Mouse (Mus musculus) G1E (cell line): ENCODE measurements around the gene Thada. TPM values are rescaled to one million over a fixed set of nuclear protein-coding genes. Genes with fewer than 3 reads are reported as not detected.
A peak's percentile ranks its signal among the peaks of the same experiment; 100 is the strongest.

Experiments
- ATAC-seq: 2 replicates; pipeline ENCODE4 v1.8.0; 2016; ENCODE audit warnings: mild to moderate bottlenecking; ENCODE audit not compliant: insufficient number of reproducible peaks, poor library complexity, low FRiP score, severe bottlenecking; ENCODE audit errors: extremely low read depth
- DNase-seq: peaks from one replicate; pipeline ENCODE4 v3.0.0; 2012; ENCODE audit warnings: low spot score
- H3K27me3 ChIP-seq: 2 replicates; pipeline ENCODE4 v1.6.1; 2012; ENCODE audit warnings: mild to moderate bottlenecking, low read length, inconsistent platforms; ENCODE audit not compliant: insufficient read depth
- H3K36me3 ChIP-seq: replicated peaks from 2 replicates; pipeline ENCODE3; 2012; ENCODE audit warnings: mild to moderate bottlenecking, inconsistent platforms
- H3K4me1 ChIP-seq: 2 replicates; pipeline ENCODE4 v1.6.1; 2012; ENCODE audit warnings: low read depth, low read length, inconsistent platforms, mixed read lengths; ENCODE audit not compliant: insufficient read depth
- H3K4me3 ChIP-seq: 2 replicates; pipeline ENCODE4 v1.5.1; 2012; ENCODE audit warnings: low read depth, mild to moderate bottlenecking, inconsistent platforms, low read length, moderate library complexity, mixed read lengths
- H3K9me3 ChIP-seq: replicated peaks from 2 replicates; pipeline ENCODE4 v1.6.1; 2012; ENCODE audit warnings: inconsistent platforms
- CTCF ChIP-seq: IDR thresholded peaks from 2 replicates; pipeline ENCODE4 v1.5.1; 2012; ENCODE audit warnings: low read depth, low read length, inconsistent platforms, mixed read lengths
- GATA1 ChIP-seq: IDR thresholded peaks from 2 replicates; pipeline ENCODE4 v1.6.1; 2012; ENCODE audit warnings: borderline replicate concordance, low read length, inconsistent platforms, mixed read lengths
- GATA2 ChIP-seq: IDR thresholded peaks from 2 replicates; pipeline ENCODE4 v1.6.1; 2012; ENCODE audit warnings: low read depth, low read length, inconsistent platforms, borderline replicate concordance
- POLR2AphosphoS5 ChIP-seq: IDR thresholded peaks from 2 replicates; pipeline ENCODE4 v1.6.1; 2012; ENCODE audit warnings: low read depth, low read length, inconsistent platforms; ENCODE audit not compliant: insufficient replicate concordance
- TAL1 ChIP-seq: conservative IDR thresholded peaks from 2 replicates; pipeline ENCODE4 v1.6.1; 2012; ENCODE audit warnings: low read depth, low read length, inconsistent platforms, mixed read lengths
- polyA plus RNA-seq: library from polyadenylated mRNA; stranded (reverse); fragments of >175 nt; gene quantifications from 2 replicates; pipeline ENCODE4 v1.2.3, GENCODE M21; 2012
- total RNA-seq, 2 experiments: library from RNA; stranded (forward) in 1 of 2; stranded (reverse) in 1 of 2; fragments of 200-1000 nt in 1 of 2; fragments of >200 nt in 1 of 2; fragmentation: Nextera tagmentation in 1 of 2; gene quantifications; 2 replicates each; pipeline ENCODE4 v1.2.3; 2014 to 2017

The Thada gene
- total and polyA plus RNA-seq, 3 experiments: 2.8 to 55.2 (median 28.1) TPM

- peaks cover 90% of the 10 kb centered on the region for H3K4me1 ChIP-seq
- peak; percentile 15; the same call in 1 of the 2 replicates for ATAC-seq
- TF ChIP-seq POLR2AphosphoS5 (no peak), GATA2 (no peak), CTCF (no peak), GATA1 (no peak), TAL1 (no peak)
These were observed 325.0 kb downstream of the Thada start for GRCm38 (mm10) chr17:84140822-84141507.

More at GRCm38 (mm10) chr17:84140822-84141507, 325.0 kb downstream of the Thada start:
- DNase-seq: no peak
- no peaks in the 10 kb centered on the region for H3K27me3 ChIP-seq
- H3K4me3 ChIP-seq: no peak overlapping the region
- H3K9me3 ChIP-seq: no peaks in the 10 kb centered on the region
- no peaks in the 10 kb centered on the region for H3K36me3 ChIP-seq

Other genes with a start within 250 kb of the Thada start
- gene Plekhh2, start 45.7 kb upstream of the Thada start, total RNA-seq (2014; fragmentation: Nextera tagmentation): not detected in 2 replicates
- 0.06 and 0.49 TPM in 2 replicates for gene Plekhh2, start 45.7 kb upstream of the Thada start, total RNA-seq (2017)
- gene Plekhh2, start 45.7 kb upstream of the Thada start, polyA plus RNA-seq: 0.01 TPM in 1 of 2 replicates, not detected in the other
- gene Dync2li1, start 160.3 kb upstream of the Thada start, total RNA-seq (2014; fragmentation: Nextera tagmentation): not detected in 2 replicates
- gene Dync2li1, start 160.3 kb upstream of the Thada start, total RNA-seq (2017): not detected in 2 replicates
- not detected in 2 replicates for gene Dync2li1, start 160.3 kb upstream of the Thada start, polyA plus RNA-seq
- not detected in 2 replicates for gene Abcg8, start 210.1 kb upstream of the Thada start, total RNA-seq (2014; fragmentation: Nextera tagmentation)
- gene Abcg8, start 210.1 kb upstream of the Thada start, total RNA-seq (2017): 0.05 and 0.12 TPM in 2 replicates
- gene Abcg8, start 210.1 kb upstream of the Thada start, polyA plus RNA-seq: not detected in 2 replicates
- not detected in 2 replicates for gene Abcg5, start 216.8 kb upstream of the Thada start, total RNA-seq (2014; fragmentation: Nextera tagmentation)
- 0.16 TPM in 1 of 2 replicates, not detected in the other for gene Abcg5, start 216.8 kb upstream of the Thada start, total RNA-seq (2017)
- not detected in 2 replicates for gene Abcg5, start 216.8 kb upstream of the Thada start, polyA plus RNA-seq